Mouse (Mus musculus) cerebellum, adult 2 months (tissue): ENCODE data around the gene Mllt3.

Experiments
- CTCF ChIP-seq: fragments of 200-500 bp; IDR thresholded peaks from 2 replicates; pipeline ENCODE4 v1.5.1; 2011; ENCODE audit warnings: low read depth, mild to moderate bottlenecking, control low read depth, low read length, moderate library complexity, borderline replicate concordance; ENCODE audit not compliant: insufficient read depth
- POLR2A ChIP-seq: fragments of 200-500 bp; IDR thresholded peaks from 2 replicates; pipeline ENCODE4 v1.6.1; 2011; ENCODE audit warnings: low read length, control low read depth, borderline replicate concordance; ENCODE audit not compliant: insufficient read depth

- no peak for TF ChIP-seq POLR2A
- TF ChIP-seq CTCF: no peak
Observed at GRCm38 (mm10) chr4:87930356-87931245, 102.6 kb downstream of the Mllt3 start.
